Mouse (Mus musculus) CH12.LX (cell line): ENCODE results near the gene Stpg4. TPM values are rescaled to one million over a fixed set of nuclear protein-coding genes. Genes with fewer than 3 reads are reported as not detected.

Experiments used
- DNase-seq: peaks from one replicate; pipeline ENCODE4 v3.0.0-alpha.2; 2013; ENCODE audit errors: extremely low read depth
- H3K27ac ChIP-seq: 2 replicates; pipeline ENCODE4 v1.5.1; 2012; ENCODE audit warnings: low read depth, mild to moderate bottlenecking, control low read depth, moderate library complexity; ENCODE audit not compliant: insufficient read depth
- H3K27me3 ChIP-seq: replicated peaks from 2 replicates; pipeline ENCODE3; 2012; ENCODE audit warnings: inconsistent platforms
- H3K36me3 ChIP-seq, 2 experiments: replicated peaks in 1 of 2; 2 replicates each; pipeline versions ENCODE3 to v1.6.1; 2012; ENCODE audit warnings: inconsistent platforms in 1 of 2, low read length in 1 of 2, mild to moderate bottlenecking in 1 of 2, mixed read lengths in 1 of 2, moderate library complexity in 1 of 2; ENCODE audit not compliant: control insufficient read depth in 1 of 2, insufficient read depth in 1 of 2
- H3K4me1 ChIP-seq, 2 experiments: 2 replicates each; pipeline ENCODE4 v1.6.1; 2012; ENCODE audit warnings: inconsistent platforms in 1 of 2, moderate library complexity in 1 of 2; ENCODE audit not compliant: insufficient read depth in 2 of 2, control insufficient read depth in 1 of 2
- H3K4me2 ChIP-seq: 2 replicates; pipeline ENCODE4 v1.6.1; 2012; ENCODE audit warnings: low read depth, mild to moderate bottlenecking, control low read depth; ENCODE audit not compliant: poor library complexity, insufficient read depth, severe bottlenecking
- H3K4me3 ChIP-seq, 3 experiments: fragments of 150-350 bp in 1 of 3; sonication (generic) in 1 of 3; replicated peaks in 1 of 3; 2 replicates each; pipeline versions ENCODE3 to v1.5.1; 2011 to 2012; ENCODE audit warnings: low read depth in 2 of 3, low read length in 2 of 3, mild to moderate bottlenecking in 2 of 3, moderate library complexity in 2 of 3, control low read depth in 1 of 3, improper control_type of control experiment in 1 of 3, inconsistent platforms in 1 of 3, mixed read lengths in 1 of 3; ENCODE audit not compliant: poor library complexity in 1 of 3
- H3K79me2 ChIP-seq: replicated peaks from 2 replicates; pipeline ENCODE4 v1.6.1; 2012; ENCODE audit warnings: mild to moderate bottlenecking, moderate library complexity; ENCODE audit not compliant: control insufficient read depth, poor library complexity, insufficient read depth, severe bottlenecking; ENCODE audit errors: extremely low read depth
- H3K9ac ChIP-seq: 2 replicates; pipeline ENCODE4 v1.6.1; 2012; ENCODE audit warnings: low read depth, mild to moderate bottlenecking, control low read depth, moderate library complexity; ENCODE audit not compliant: insufficient read depth
- H3K9me3 ChIP-seq: replicated peaks from 2 replicates; pipeline ENCODE3; 2012; ENCODE audit warnings: low read length, inconsistent platforms, mixed read lengths
- CHD1 ChIP-seq: IDR thresholded peaks from 2 replicates; pipeline ENCODE4 v1.6.1; 2012; ENCODE audit warnings: low read depth, low read length, improper control_type of control experiment, inconsistent platforms
- CHD2 ChIP-seq: IDR thresholded peaks from 2 replicates; pipeline ENCODE4 v1.6.1; 2011; ENCODE audit warnings: low read length, improper control_type of control experiment
- CTCF ChIP-seq, 2 experiments: IDR thresholded peaks in 1 of 2; conservative IDR thresholded peaks in 1 of 2; 2 replicates each; pipeline ENCODE4 v1.5.1; 2011 to 2012; ENCODE audit warnings: low read depth in 2 of 2, low read length in 2 of 2, improper control_type of control experiment in 1 of 2, inconsistent platforms in 1 of 2, mild to moderate bottlenecking in 1 of 2, moderate library complexity in 1 of 2
- EP300 ChIP-seq: IDR thresholded peaks from 2 replicates; pipeline ENCODE4 v1.6.1; 2011; ENCODE audit warnings: low read length, improper control_type of control experiment
- JUND ChIP-seq: conservative IDR thresholded peaks from 2 replicates; pipeline ENCODE4 v1.6.1; 2011; ENCODE audit warnings: low read depth, low read length, improper control_type of control experiment
- KAT2A ChIP-seq: IDR thresholded peaks from 2 replicates; pipeline ENCODE4 v1.6.1; 2012; ENCODE audit warnings: low read length, improper control_type of control experiment, inconsistent platforms; ENCODE audit not compliant: insufficient replicate concordance
- MYC ChIP-seq: IDR thresholded peaks from 2 replicates; pipeline ENCODE4 v1.6.1; 2011; ENCODE audit warnings: low read depth, mild to moderate bottlenecking, improper control_type of control experiment, low read length
- NELFE ChIP-seq: IDR thresholded peaks from 2 replicates; pipeline ENCODE4 v1.6.1; 2011; ENCODE audit warnings: low read depth, low read length, improper control_type of control experiment
- PAX5 ChIP-seq: IDR thresholded peaks from 2 replicates; pipeline ENCODE4 v1.6.1; 2012; ENCODE audit warnings: low read length, inconsistent platforms, mixed read lengths
- SMC3 ChIP-seq: IDR thresholded peaks from 2 replicates; pipeline ENCODE4 v1.6.1; 2011; ENCODE audit warnings: low read depth, low read length, improper control_type of control experiment
- USF1 ChIP-seq: IDR thresholded peaks from 2 replicates; pipeline ENCODE4 v1.6.1; 2014; ENCODE audit warnings: low read depth, mild to moderate bottlenecking, inconsistent platforms, low read length, improper control_type of control experiment
- USF2 ChIP-seq: conservative IDR thresholded peaks from 2 replicates; pipeline ENCODE4 v1.6.1; 2011; ENCODE audit warnings: low read depth, low read length, improper control_type of control experiment
- ZC3H11A ChIP-seq: IDR thresholded peaks from 2 replicates; pipeline ENCODE4 v1.6.1; 2012; ENCODE audit warnings: low read depth, mild to moderate bottlenecking, inconsistent platforms, low read length, improper control_type of control experiment
- ZKSCAN1 ChIP-seq: IDR thresholded peaks from 2 replicates; pipeline ENCODE4 v1.6.1; 2012; ENCODE audit warnings: low read depth, inconsistent platforms, low read length, improper control_type of control experiment, borderline replicate concordance
- ZMIZ1 ChIP-seq: IDR thresholded peaks from 2 replicates; pipeline ENCODE4 v1.6.1; 2012; ENCODE audit warnings: low read depth, mild to moderate bottlenecking, inconsistent platforms, low read length, improper control_type of control experiment
- dilution Hi-C: fragments of 300-500 bp; cut with MboI; formaldehyde crosslinking; loops from 2 replicates; pipeline ENCODE4 v1.14.3; 2020; ENCODE audit warnings: low sequenced_read_pairs; ENCODE audit not compliant: extremely low pct_unique_long_range_greater_than_20kb, extremely low pct_ligation_motif_present
- in situ Hi-C: fragments of 300-500 bp; cut with MboI; formaldehyde crosslinking; loops from 3 replicates; pipeline ENCODE4 v1.14.3; 2019; ENCODE audit warnings: low sequenced_read_pairs, low pct_ligation_motif_present, low pct_unique_long_range_greater_than_20kb, mixed read lengths
- polyA plus RNA-seq: library from polyadenylated mRNA; unstranded; fragments of >175 nt; gene quantifications from 2 replicates; pipeline ENCODE4 v1.2.1, GENCODE M21; 2012; ENCODE audit warnings: low read depth; ENCODE audit not compliant: insufficient read length
- total RNA-seq, 2 experiments: library from RNA; depleted of rRNA; stranded (reverse); fragments of 300-350 nt in 1 of 2; fragments of >200 nt in 1 of 2; gene quantifications; 2 replicates each; pipeline ENCODE4 v1.2.3; 2012 to 2014

Gene Stpg4
- total and polyA plus RNA-seq, 3 experiments, result not detected

- Histone ChIP-seq H3K79me2 (peaks cover 12% of the 10 kb centered on the region), H3K4me3 (no peak overlapping the region), H3K27ac (no peak overlapping the region), H3K36me3 (peaks cover 41 to 75% of the 10 kb centered on the region in 2 experiments), H3K4me2 (no peak overlapping the region), H3K9me3 (no peaks in the 10 kb centered on the region), H3K27me3 (no peaks in the 10 kb centered on the region), H3K9ac (no peak overlapping the region), H3K4me1 (peaks cover 0 to 4% of the 10 kb centered on the region in 2 experiments; a peak in 2 of 4 replicates)
- DNase-seq, result no peak
- dilution Hi-C loops (no loop called here), in situ Hi-C loops (no loop called here)
- TF ChIP-seq MYC, result no peak
- TF ChIP-seq EP300, result no peak
- TF ChIP-seq ZC3H11A, result no peak
- TF ChIP-seq JUND, result no peak
- no peak for TF ChIP-seq USF1
- no peak for TF ChIP-seq CTCF (conservative IDR thresholded peaks at IDR 0.05 in 1 of 2, IDR thresholded peaks at IDR 0.05 in 1 of 2; ENCODE audit: low read depth in 2 of 2, low read length in 2 of 2)
Observed at GRCm38 (mm10) chr17:87432743-87433142, 5.2 kb upstream of the Stpg4 start.

- H3K4me2 ChIP-seq, result no peak overlapping the region
- no peak overlapping the region for H3K4me3 ChIP-seq
- dilution Hi-C loops (no loop called here), in situ Hi-C loops (no loop called here)
- no peak overlapping the region for H3K27ac ChIP-seq
- DNase-seq, result no peak
- no peak for TF ChIP-seq USF2
- no peak for TF ChIP-seq ZMIZ1
- no peaks in the 10 kb centered on the region for H3K9me3 ChIP-seq
- no peaks in the 10 kb centered on the region for H3K27me3 ChIP-seq
- H3K79me2 ChIP-seq, result peaks cover 8% of the 10 kb centered on the region
- H3K36me3 ChIP-seq, result peaks cover 37 to 77% of the 10 kb centered on the region in 2 experiments
- 0 out of 4 replicates have a peak, but pooled peaks cover 0 to under 1% of the 10 kb centered on the region in 2 experiments for H3K4me1 ChIP-seq
- no peak overlapping the region for H3K9ac ChIP-seq
Observed at GRCm38 (mm10) chr17:87432314-87432713, 4.8 kb upstream of the Stpg4 start.

DNA sequence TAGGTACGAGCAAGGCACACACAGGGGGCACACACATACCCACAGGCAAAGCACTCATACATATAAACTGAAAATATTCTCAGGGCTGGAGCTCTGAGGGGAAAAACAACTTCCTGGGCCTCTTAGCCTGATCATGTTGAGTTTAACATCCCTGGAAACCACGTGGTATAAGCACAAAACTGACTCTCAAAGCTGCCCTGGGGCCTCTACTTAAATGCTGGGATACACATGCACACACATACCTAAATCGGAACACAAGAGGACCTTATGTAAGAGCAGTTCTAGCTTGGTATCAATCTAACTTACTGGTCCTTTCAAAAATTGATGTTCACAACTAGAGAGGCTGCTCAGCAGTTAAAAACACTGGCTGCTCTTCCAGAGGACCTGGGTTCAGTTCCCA is 1.9 kb upstream of the Stpg4 start:
- no peaks in the 10 kb centered on the region for H3K9me3 ChIP-seq
- peaks cover 24 to 55% of the 10 kb centered on the region in 2 experiments for H3K36me3 ChIP-seq
- H3K4me2 ChIP-seq, result no peak overlapping the region
- dilution Hi-C loops (no loop called here), in situ Hi-C loops (no loop called here)
- no peaks in the 10 kb centered on the region for H3K4me1 ChIP-seq
- no peak for DNase-seq
- no peaks in the 10 kb centered on the region for H3K27me3 ChIP-seq
- no peaks in the 10 kb centered on the region; the same call in 1 of the 2 replicates for H3K79me2 ChIP-seq
- no peak overlapping the region for H3K27ac ChIP-seq
- TF ChIP-seq MYC (no peak), PAX5 (no peak), CHD2 (no peak), SMC3 (no peak), ZKSCAN1 (no peak), KAT2A (no peak), CHD1 (no peak), NELFE (no peak)
- no peak overlapping the region for H3K9ac ChIP-seq
- no peak overlapping the region for H3K4me3 ChIP-seq
